Comparison of ENCODE assay signal across 8 mouse cellular contexts in genomic region chr4:120569025-120569424, GRCm38 (mm10). TPM values are rescaled to one million over a fixed set of nuclear protein-coding genes. Genes with fewer than 3 reads are reported as not detected.
DNase-seq lines count a peak whose midpoint lies in the region; ATAC-seq and TF ChIP-seq lines count a peak whose summit lies in the region.

No protein-coding gene starts in this region.

- no peak overlapping the region for H3K27ac ChIP-seq in cerebellum, adult 2 months (ENCODE audit: insufficient read depth, low read length)
- H3K27ac ChIP-seq in bone marrow, adult 2 months (ENCODE audit: control insufficient read depth, insufficient read depth, low read depth, low read length, poor library complexity): no peak overlapping the region
- peak overlapping the region; percentile 96 for H3K27ac ChIP-seq in heart, embryonic 13.5 days (replicated peaks)
- H3K27ac ChIP-seq in neural tube, embryonic 11.5 days (ENCODE audit: low read depth, low read length): no peak overlapping the region

- TF ChIP-seq POLR2A in cerebellum, adult 2 months (IDR thresholded peaks at IDR 0.05; ENCODE audit: borderline replicate concordance, insufficient read depth, low read length): no peak
- TF ChIP-seq POLR2A in bone marrow, adult 2 months (IDR thresholded peaks at IDR 0.05; ENCODE audit: borderline replicate concordance, control insufficient read depth, low read depth, low read length): no peak

- H3K36me3 ChIP-seq in heart, embryonic 13.5 days: peaks cover 27% of the 10 kb centered on the region
- peaks cover 2% of the 10 kb centered on the region; the same call in 1 of the 2 replicates for H3K36me3 ChIP-seq in neural tube, embryonic 11.5 days (ENCODE audit: control insufficient read depth, insufficient read depth, low read length)

- H3K4me1 ChIP-seq in cerebellum, adult 2 months (ENCODE audit: control insufficient read depth, insufficient read depth, low read length): no peaks in the 10 kb centered on the region
- no peaks in the 10 kb centered on the region; the same call in 1 of the 2 replicates for H3K4me1 ChIP-seq in bone marrow, adult 2 months (ENCODE audit: control insufficient read depth, insufficient read depth, low read length)
- H3K4me1 ChIP-seq in heart, embryonic 13.5 days: peaks cover 41% of the 10 kb centered on the region
- H3K4me1 ChIP-seq in neural tube, embryonic 11.5 days (ENCODE audit: control insufficient read depth, insufficient read depth, low read length): peaks cover 17% of the 10 kb centered on the region

- no peaks in the 10 kb centered on the region for H3K27me3 ChIP-seq in cerebellum, adult 2 months (ENCODE audit: control insufficient read depth, insufficient read depth, low read length)
- H3K27me3 ChIP-seq in heart, embryonic 13.5 days (replicated peaks): no peaks in the 10 kb centered on the region
- H3K27me3 ChIP-seq in neural tube, embryonic 11.5 days (ENCODE audit: control insufficient read depth, insufficient read depth, low read length): no peaks in the 10 kb centered on the region

- peak overlapping the region; percentile 89 for H3K4me2 ChIP-seq in heart, embryonic 13.5 days
- peak overlapping the region; percentile 77 for H3K4me2 ChIP-seq in neural tube, embryonic 11.5 days (ENCODE audit: low read depth)

- 8% methylated on average over 4 of the region's 4 CpGs for WGBS in cerebellum, adult 2 months
- 7% methylated on average over 4 of the region's 4 CpGs for WGBS in bone marrow, adult 2 months
- WGBS in heart, embryonic 13.5 days: 9% methylated on average over 4 of the region's 4 CpGs
- 4% methylated on average over 4 of the region's 4 CpGs for WGBS in neural tube, embryonic 11.5 days

- H3K9ac ChIP-seq in heart, embryonic 13.5 days: peak overlapping the region; percentile 96
- H3K9ac ChIP-seq in neural tube, embryonic 11.5 days (ENCODE audit: low read length): peak overlapping the region; percentile 88

- peak overlapping the region; percentile 68 for H3K4me3 ChIP-seq in cerebellum, adult 2 months (replicated peaks; ENCODE audit: insufficient read depth, low read depth, low read length)
- H3K4me3 ChIP-seq in bone marrow, adult 2 months (replicated peaks; ENCODE audit: control insufficient read depth, low read depth, low read length): peak overlapping the region; percentile 46
- peak overlapping the region; percentile 69 for H3K4me3 ChIP-seq in heart, embryonic 13.5 days
- peak overlapping the region; percentile 66 for H3K4me3 ChIP-seq in neural tube, embryonic 11.5 days (ENCODE audit: low read depth, low read length)

- TF ChIP-seq CTCF in cerebellum, adult 2 months (IDR thresholded peaks at IDR 0.05; ENCODE audit: borderline replicate concordance, insufficient read depth, low read depth, low read length): no peak
- no peak for TF ChIP-seq CTCF in bone marrow, adult 2 months (IDR thresholded peaks at IDR 0.05; ENCODE audit: control insufficient read depth, insufficient read depth, low read length)

- ATAC-seq in heart, embryonic 13.5 days (ENCODE audit: extremely low read depth, insufficient number of reproducible peaks, low FRiP score, low TSS enrichment): no peak
- ATAC-seq in neural tube, embryonic 11.5 days (ENCODE audit: insufficient read depth, low FRiP score, low TSS enrichment): no peak
- no peak for ATAC-seq in megakaryocyte progenitor cell, adult 5-6 weeks (replicated peaks; ENCODE audit: poor library complexity)

- H3K9me3 ChIP-seq in heart, embryonic 13.5 days: no peaks in the 10 kb centered on the region
- H3K9me3 ChIP-seq in neural tube, embryonic 11.5 days (ENCODE audit: control insufficient read depth, low read length): no peaks in the 10 kb centered on the region

- DNase-seq in cerebellum, adult 2 months: peak in 1 of 2 experiments; percentile 29
- no peak for DNase-seq in cerebellum, postnatal 36 days
- peak; percentile 30 to 68 for DNase-seq in kidney, postnatal 25 days
- no peak for DNase-seq in neural tube, embryonic 11.5 days (ENCODE audit: low spot score)
- DNase-seq in retina, embryonic 14.5 days (ENCODE audit: low spot score): no peak

RNA-seq across cellular contexts. Expression of gene Ctps, which starts 1.1 kb away (rescaled TPM):
- 28.8 and 29.7 TPM in 2 replicates for polyA plus RNA-seq in cerebellum, adult 2 months (2012; rRNA removed)
- polyA plus RNA-seq in bone marrow, adult 2 months (2011; ENCODE audit: insufficient read depth, insufficient read length, low replicate concordance, missing spikeins): 11.5 and 17.5 TPM in 2 replicates
- polyA plus RNA-seq in heart, embryonic 13.5 days (2015; fragmentation: Nextera tagmentation; extraction: Ambion mirVana): 99.8 and 100 TPM in 2 replicates
- 129 and 135 TPM in 2 replicates for polyA plus RNA-seq in neural tube, embryonic 11.5 days (2014; fragmentation: Nextera tagmentation; extraction: Ambion mirVana)
- total RNA-seq in megakaryocyte progenitor cell, adult 5-6 weeks (2015): 42.0 and 45.9 TPM in 2 replicates
- total RNA-seq in megakaryocyte progenitor cell, adult 5-6 weeks (2017): 49.9 and 60.3 TPM in 2 replicates

RNA-seq across cellular contexts. Expression of gene Gm8439, which starts 19.5 kb away (rescaled TPM):
- not detected in 2 replicates for polyA plus RNA-seq in cerebellum, adult 2 months (2012; rRNA removed)
- not detected in 2 replicates for polyA plus RNA-seq in bone marrow, adult 2 months (2011; ENCODE audit: insufficient read depth, insufficient read length, low replicate concordance, missing spikeins)
- 0.41 TPM in 1 of 2 replicates, not detected in the other for polyA plus RNA-seq in heart, embryonic 13.5 days (2015; fragmentation: Nextera tagmentation; extraction: Ambion mirVana)
- polyA plus RNA-seq in neural tube, embryonic 11.5 days (2014; fragmentation: Nextera tagmentation; extraction: Ambion mirVana): not detected in 2 replicates
- not detected in 2 replicates for total RNA-seq in megakaryocyte progenitor cell, adult 5-6 weeks (2015)
- total RNA-seq in megakaryocyte progenitor cell, adult 5-6 weeks (2017): not detected in 2 replicates

RNA-seq across cellular contexts. Expression of gene Slfnl1, which starts 37.0 kb away (rescaled TPM):
- polyA plus RNA-seq in cerebellum, adult 2 months (2012; rRNA removed): 0.25 and 0.31 TPM in 2 replicates
- 0.85 TPM in 1 of 2 replicates, not detected in the other for polyA plus RNA-seq in bone marrow, adult 2 months (2011; ENCODE audit: insufficient read depth, insufficient read length, low replicate concordance, missing spikeins)
- 0.11 TPM in 1 of 2 replicates, not detected in the other for polyA plus RNA-seq in heart, embryonic 13.5 days (2015; fragmentation: Nextera tagmentation; extraction: Ambion mirVana)
- polyA plus RNA-seq in neural tube, embryonic 11.5 days (2014; fragmentation: Nextera tagmentation; extraction: Ambion mirVana): not detected in 2 replicates
- total RNA-seq in megakaryocyte progenitor cell, adult 5-6 weeks (2015): not detected in 2 replicates
- not detected in 2 replicates for total RNA-seq in megakaryocyte progenitor cell, adult 5-6 weeks (2017)

Comparison
In these comparisons a context has a peak if more than half of its experiments do, and no peak if none do; other contexts are left out.
1. DNase-seq: peak in kidney, postnatal 25 days (2 of 2); none in cerebellum, postnatal 36 days (0 of 2), neural tube, embryonic 11.5 days (single experiment) and retina, embryonic 14.5 days (single experiment).
2. Peak in every context shown above with its lines, with median percentiles within 50 percentile points of each other: H3K4me3 ChIP-seq.